Mouse (Mus musculus): Measurements from ENCODE around the gene Igf1r. TPM values are rescaled to one million over a fixed set of nuclear protein-coding genes. Genes with fewer than 3 reads are reported as not detected.
A peak's percentile ranks its signal among the peaks of the same experiment; 100 is the strongest.

The Igf1r gene
- polyA plus RNA-seq, 1 experiment from 2014 or later = 24.9 TPM

DNA sequence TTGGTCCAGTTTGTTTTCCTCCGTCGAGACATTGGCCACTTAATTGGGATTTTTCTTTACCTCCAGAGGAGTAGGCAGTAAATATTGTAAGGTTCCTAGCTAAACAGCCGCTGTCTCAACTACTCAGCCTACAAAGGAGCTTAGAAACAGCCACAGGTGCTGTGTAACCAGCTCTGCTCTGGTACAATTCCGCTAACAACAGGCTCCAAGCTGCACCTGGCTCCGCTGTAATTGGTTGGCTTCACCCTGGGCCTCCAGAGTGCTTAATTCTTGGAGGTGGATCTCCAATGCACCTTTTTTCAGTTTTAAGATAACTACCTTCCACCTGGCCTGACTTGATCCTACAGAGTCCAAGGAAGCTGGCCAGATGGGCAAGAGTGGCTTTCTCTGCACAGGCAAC is 271.4 kb downstream of the Igf1r start:
- 87% methylated on average over 5 of the region's 5 CpGs for WGBS
- peaks cover 76% of the 10 kb centered on the region for H3K36me3 ChIP-seq

DNA sequence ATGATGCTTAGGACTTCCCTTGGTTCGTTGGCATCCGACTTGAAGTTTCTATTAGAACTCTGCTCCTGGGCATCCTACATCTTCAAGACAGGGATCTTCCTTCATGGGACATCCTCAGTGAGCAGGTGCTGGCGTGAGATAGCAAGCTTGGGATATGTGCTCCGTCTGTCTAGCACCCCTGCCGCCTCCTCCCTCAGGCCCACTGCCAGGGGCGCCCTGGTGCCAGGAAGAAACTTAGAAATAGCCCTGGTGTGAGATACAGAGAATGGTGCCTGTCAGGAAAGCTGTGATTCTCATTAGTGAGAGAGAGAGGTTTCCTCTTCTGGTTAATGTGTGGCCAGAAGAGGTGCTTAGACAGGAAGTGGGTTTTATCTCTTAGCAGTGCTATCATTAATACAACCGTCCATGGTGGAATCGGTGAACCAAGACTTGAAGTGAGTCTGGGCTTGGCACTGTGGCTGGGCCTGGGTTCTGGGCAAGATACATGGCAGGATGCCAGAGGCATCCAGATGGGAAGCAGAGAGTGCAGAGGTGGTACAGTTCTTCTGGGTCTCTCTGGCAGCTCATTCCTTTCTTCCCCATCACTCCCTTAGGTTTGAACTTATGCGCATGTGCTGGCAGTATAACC is 272.9 kb downstream of the Igf1r start:
- Histone ChIP-seq H3K9me3 (no peaks in the 10 kb centered on the region), H3K27ac (no peak overlapping the region), H3K36me3 (peaks cover 72% of the 10 kb centered on the region), H3K27me3 (ENCODE audit: insufficient read depth, poor library complexity, severe bottlenecking) (no peaks in the 10 kb centered on the region), H3K4me3 (no peak overlapping the region), H3K4me1 (peaks cover 30% of the 10 kb centered on the region)
- 84% methylated on average over 9 of the region's 9 CpGs for WGBS
- DNase-seq (ENCODE audit: low spot score) = no peak

More for the DNA sequence above, 271.4 kb downstream of the Igf1r start:
- Histone ChIP-seq H3K27ac (no peak overlapping the region), H3K4me3 (no peak overlapping the region), H3K4me1 (peaks cover 25% of the 10 kb centered on the region), H3K9me3 (no peaks in the 10 kb centered on the region), H3K27me3 (ENCODE audit: insufficient read depth, poor library complexity, severe bottlenecking) (no peaks in the 10 kb centered on the region)
- DNase-seq (ENCODE audit: low spot score) = no peak

DNA sequence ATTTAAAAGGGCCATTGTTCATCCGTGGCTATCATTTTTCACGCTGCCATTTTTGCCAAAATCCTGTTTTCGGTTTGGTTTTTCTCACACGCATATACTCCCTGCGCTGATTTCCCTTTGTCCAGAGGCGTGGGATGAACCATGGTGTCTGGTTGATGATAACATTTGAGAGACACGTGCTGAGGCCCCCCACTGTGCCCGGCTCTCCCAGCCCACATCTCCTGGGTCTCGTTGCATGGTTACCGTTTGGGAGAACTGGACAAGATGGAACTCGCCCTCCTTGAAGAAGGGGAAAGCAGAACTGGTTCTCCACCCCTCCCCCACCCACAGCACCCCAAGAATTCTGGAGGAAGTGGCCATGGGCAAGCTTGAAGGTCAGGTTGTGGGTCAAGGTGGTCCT is 274.4 kb downstream of the Igf1r start:
- Histone ChIP-seq H3K27me3 (ENCODE audit: insufficient read depth, poor library complexity, severe bottlenecking) (no peaks in the 10 kb centered on the region), H3K4me3 (no peak overlapping the region), H3K27ac (no peak overlapping the region), H3K36me3 (peaks cover 74% of the 10 kb centered on the region), H3K9me3 (no peaks in the 10 kb centered on the region), H3K4me1 (peaks cover 35% of the 10 kb centered on the region)
- WGBS = 87% methylated on average over 11 of the region's 11 CpGs
- DNase-seq (ENCODE audit: low spot score) = no peak

- Histone ChIP-seq H3K27ac (no peak overlapping the region), H3K9me3 (no peaks in the 10 kb centered on the region), H3K4me3 (no peak overlapping the region), H3K36me3 (peaks cover 68% of the 10 kb centered on the region), H3K27me3 (ENCODE audit: insufficient read depth, poor library complexity, severe bottlenecking) (no peaks in the 10 kb centered on the region), H3K4me1 (peaks cover 33% of the 10 kb centered on the region)
- WGBS = 78% methylated on average over 4 of the region's 4 CpGs
- no peak for DNase-seq (ENCODE audit: low spot score)
Measured at GRCm38 (mm10) chr7:68227621-68228020, 275.0 kb downstream of the Igf1r start.

- Histone ChIP-seq H3K36me3 (peaks cover 62% of the 10 kb centered on the region), H3K27ac (no peak overlapping the region), H3K4me3 (no peak overlapping the region), H3K4me1 (peaks cover 27% of the 10 kb centered on the region), H3K9me3 (no peaks in the 10 kb centered on the region), H3K27me3 (ENCODE audit: insufficient read depth, poor library complexity, severe bottlenecking) (no peaks in the 10 kb centered on the region)
- WGBS = 37% methylated on average over 6 of the region's 6 CpGs
- DNase-seq (ENCODE audit: low spot score) = no peak
Measured at GRCm38 (mm10) chr7:68228491-68228890, 275.9 kb downstream of the Igf1r start.

DNA sequence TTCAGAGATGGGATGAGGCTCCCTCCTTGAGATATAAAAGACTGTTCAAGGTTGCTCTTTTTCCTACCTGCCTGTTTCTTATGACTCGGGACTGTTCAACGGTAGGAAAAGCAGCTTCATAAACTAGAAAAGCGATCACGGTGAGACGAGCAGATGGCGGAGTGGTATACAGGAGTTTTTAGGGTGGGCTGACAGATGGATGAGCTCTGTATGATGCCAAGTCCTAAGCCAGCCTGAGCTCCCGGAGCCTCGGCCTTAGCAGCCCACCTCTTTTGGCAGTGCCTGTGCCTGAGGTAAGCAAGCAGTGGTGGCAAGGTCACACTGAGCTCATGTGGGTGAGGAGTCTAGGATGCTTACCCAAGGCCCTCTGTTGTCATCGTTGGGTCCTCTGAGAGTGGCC is 278.2 kb downstream of the Igf1r start:
- Histone ChIP-seq H3K9me3 (no peaks in the 10 kb centered on the region), H3K4me1 (peaks cover 30% of the 10 kb centered on the region), H3K27me3 (ENCODE audit: insufficient read depth, poor library complexity, severe bottlenecking) (no peaks in the 10 kb centered on the region), H3K36me3 (peaks cover 41% of the 10 kb centered on the region), H3K4me3 (no peak overlapping the region), H3K27ac (no peak overlapping the region)
- WGBS = 92% methylated on average over 9 of the region's 9 CpGs
- no peak for DNase-seq (ENCODE audit: low spot score)

- no peaks in the 10 kb centered on the region for H3K27me3 ChIP-seq (ENCODE audit: insufficient read depth, poor library complexity, severe bottlenecking)
- peaks cover 24% of the 10 kb centered on the region for H3K36me3 ChIP-seq
- DNase-seq (ENCODE audit: low spot score) = no peak
- no peak overlapping the region for H3K27ac ChIP-seq
- H3K4me3 ChIP-seq = no peak overlapping the region
- 92% methylated on average over 5 of the region's 5 CpGs for WGBS
- H3K9me3 ChIP-seq = no peaks in the 10 kb centered on the region
- peaks cover 34% of the 10 kb centered on the region for H3K4me1 ChIP-seq
Measured at GRCm38 (mm10) chr7:68232521-68232920, 279.9 kb downstream of the Igf1r start.

DNA sequence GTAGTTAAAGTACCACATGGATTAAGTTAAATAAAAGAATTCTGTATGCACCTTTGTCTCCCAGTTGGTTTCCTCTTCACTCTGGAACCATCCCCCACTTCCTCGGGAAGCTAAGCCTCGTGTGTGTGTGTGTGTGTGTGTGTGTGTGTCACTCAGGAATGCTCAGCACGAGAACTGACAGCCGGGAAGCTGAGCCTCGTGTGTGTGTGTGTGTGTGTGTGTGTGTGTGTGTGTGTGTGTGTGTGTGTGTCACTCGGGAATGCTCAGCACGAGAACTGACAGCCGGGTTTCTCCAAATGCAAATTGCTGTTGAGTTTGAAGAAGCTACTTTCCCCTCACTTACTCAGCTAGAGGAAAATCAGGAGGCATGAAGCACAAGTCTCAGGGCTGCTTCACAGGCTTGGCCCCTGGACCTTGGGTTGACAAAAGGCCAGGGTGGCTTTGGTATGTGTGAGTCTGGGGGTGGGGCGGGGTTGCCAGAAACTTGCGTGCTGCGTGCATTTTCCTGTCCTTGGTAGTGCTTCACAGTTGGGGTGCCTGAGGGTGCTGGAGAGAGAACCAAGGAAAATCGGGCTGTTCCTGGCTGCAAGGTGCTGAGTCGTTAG is 281.1 kb downstream of the Igf1r start:
- Histone ChIP-seq H3K4me1 (peaks cover 26% of the 10 kb centered on the region), H3K9me3 (no peaks in the 10 kb centered on the region), H3K4me3 (0 out of 2 replicates have a peak overlapping the region, but pooled peaks have one; percentile 9), H3K27me3 (ENCODE audit: insufficient read depth, poor library complexity, severe bottlenecking) (no peaks in the 10 kb centered on the region; the same call in 1 of the 2 replicates), H3K36me3 (peaks cover 21% of the 10 kb centered on the region), H3K27ac (no peak overlapping the region)
- 22% methylated on average over 13 of the region's 13 CpGs for WGBS
- peak; percentile 89 for DNase-seq (ENCODE audit: low spot score)

DNA sequence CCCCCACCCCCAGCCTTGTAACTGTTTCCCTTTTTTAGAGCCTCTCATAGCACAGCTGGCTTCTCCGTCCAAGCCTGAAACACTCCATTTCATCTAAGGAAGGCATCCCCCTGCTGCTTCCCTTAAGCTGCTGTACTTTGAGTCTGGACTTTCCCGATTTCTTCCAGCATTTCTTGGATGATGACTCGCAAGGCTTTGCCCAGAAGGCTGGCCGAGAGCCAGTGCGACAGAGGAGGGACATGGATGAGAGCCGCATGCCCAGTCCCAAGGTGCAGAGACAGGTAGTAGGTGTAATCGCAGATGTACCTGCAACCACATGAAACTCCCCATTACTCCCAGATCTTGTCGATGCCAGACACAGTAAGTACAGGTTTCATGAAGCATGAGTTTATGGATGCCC is 284.2 kb downstream of the Igf1r start:
- Histone ChIP-seq H3K27ac (no peak overlapping the region), H3K36me3 (peaks cover under 1% of the 10 kb centered on the region; the same call in 1 of the 2 replicates), H3K4me1 (peaks cover 15% of the 10 kb centered on the region), H3K9me3 (no peaks in the 10 kb centered on the region), H3K27me3 (ENCODE audit: insufficient read depth, poor library complexity, severe bottlenecking) (peaks cover 10% of the 10 kb centered on the region), H3K4me3 (no peak overlapping the region)
- DNase-seq (ENCODE audit: low spot score) = no peak
- 91% methylated on average over 8 of the region's 8 CpGs for WGBS

DNA sequence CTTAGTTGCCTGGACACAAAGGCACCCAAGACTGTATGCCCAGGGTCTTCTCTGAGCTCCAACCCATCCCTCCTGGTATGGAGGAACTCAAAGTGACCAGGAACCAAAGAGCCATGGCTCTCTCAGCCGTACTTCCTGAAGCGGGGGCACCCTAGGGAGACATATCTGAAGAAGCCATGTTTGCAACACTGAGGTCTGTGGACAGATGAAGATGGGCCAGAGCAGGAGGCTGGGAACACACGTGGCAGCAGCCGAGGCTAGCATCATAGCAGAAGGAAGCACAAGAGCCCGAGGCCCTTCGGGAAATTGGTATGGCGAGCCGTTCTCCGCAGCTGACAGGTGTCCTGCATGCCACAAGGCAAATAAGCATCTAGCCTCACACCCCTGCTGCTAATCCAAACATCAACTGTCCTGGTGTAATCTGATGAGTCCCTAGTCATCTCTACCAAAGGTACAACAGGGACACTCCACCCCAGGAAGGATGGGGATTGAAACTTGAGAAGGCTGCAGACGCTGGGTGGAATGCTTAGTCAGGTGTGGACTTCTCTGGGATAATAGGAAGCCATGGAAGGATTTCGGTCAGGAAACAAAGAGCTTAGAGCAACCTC is 286.7 kb downstream of the Igf1r start:
- Histone ChIP-seq H3K9me3 (no peaks in the 10 kb centered on the region), H3K4me3 (no peak overlapping the region), H3K27ac (no peak overlapping the region), H3K36me3 (no peaks in the 10 kb centered on the region), H3K4me1 (0 out of 2 replicates have a peak, but pooled peaks cover 6% of the 10 kb centered on the region), H3K27me3 (ENCODE audit: insufficient read depth, poor library complexity, severe bottlenecking) (peaks cover 10% of the 10 kb centered on the region)
- WGBS = 39% methylated on average over 11 of the region's 11 CpGs
- no peak for DNase-seq (ENCODE audit: low spot score)

DNA sequence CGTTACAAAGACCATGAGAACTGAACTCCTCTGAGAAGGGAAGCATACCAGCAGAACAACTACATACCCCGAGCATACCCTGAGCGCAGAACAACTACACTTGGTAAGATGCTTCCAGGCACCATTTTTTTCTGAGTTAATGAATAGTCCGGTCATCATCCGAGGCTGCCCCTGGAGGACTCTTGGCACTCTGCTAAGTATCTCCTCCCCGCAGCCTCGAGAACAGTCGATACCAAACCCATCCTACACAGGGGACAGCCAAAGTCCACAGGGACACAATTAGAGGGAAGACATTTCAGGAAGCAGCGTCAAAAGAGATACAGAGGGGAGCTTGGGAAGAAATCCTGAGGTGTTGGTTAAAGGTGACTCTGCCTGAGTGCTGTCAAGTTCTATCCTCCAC is 288.6 kb downstream of the Igf1r start:
- Histone ChIP-seq H3K36me3 (no peaks in the 10 kb centered on the region), H3K9me3 (no peaks in the 10 kb centered on the region), H3K4me3 (no peak overlapping the region), H3K4me1 (0 out of 2 replicates have a peak, but pooled peaks cover 6% of the 10 kb centered on the region), H3K27ac (no peak overlapping the region), H3K27me3 (ENCODE audit: insufficient read depth, poor library complexity, severe bottlenecking) (peaks cover 10% of the 10 kb centered on the region)
- 86% methylated on average over 9 of the region's 9 CpGs for WGBS
- no peak for DNase-seq (ENCODE audit: low spot score)

DNA sequence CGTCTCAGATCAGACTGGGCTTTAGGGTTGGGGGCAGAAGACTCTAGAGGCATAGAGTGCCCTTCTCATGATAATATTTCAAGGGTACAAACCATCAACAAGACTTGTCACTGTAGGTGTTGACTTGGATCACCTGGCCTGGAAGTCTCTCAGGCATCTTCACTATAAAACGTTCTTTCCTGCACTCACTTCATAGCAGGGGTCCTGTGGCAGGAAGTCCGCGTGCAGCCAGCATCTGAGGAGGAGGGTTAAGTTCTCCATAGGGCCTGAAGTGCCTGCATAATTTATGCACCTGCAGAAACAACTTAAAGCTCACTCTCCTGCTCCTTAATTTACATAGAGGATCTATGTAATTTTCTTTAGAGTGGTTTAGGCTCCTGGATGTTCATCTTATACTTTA is 293.1 kb downstream of the Igf1r start:
- Histone ChIP-seq H3K9me3 (no peaks in the 10 kb centered on the region), H3K27me3 (ENCODE audit: insufficient read depth, poor library complexity, severe bottlenecking) (peaks cover 4% of the 10 kb centered on the region; the same call in 1 of the 2 replicates), H3K27ac (no peak overlapping the region), H3K36me3 (no peaks in the 10 kb centered on the region), H3K4me1 (no peaks in the 10 kb centered on the region), H3K4me3 (no peak overlapping the region)
- 40% methylated on average over 4 of the region's 4 CpGs for WGBS
- no peak for DNase-seq (ENCODE audit: low spot score)

GRCm38 (mm10) chr7:68246249-68246648 is 293.6 kb downstream of the Igf1r start:
- Histone ChIP-seq H3K4me1 (no peaks in the 10 kb centered on the region), H3K9me3 (no peaks in the 10 kb centered on the region), H3K27me3 (ENCODE audit: insufficient read depth, poor library complexity, severe bottlenecking) (no peaks in the 10 kb centered on the region), H3K36me3 (no peaks in the 10 kb centered on the region), H3K4me3 (no peak overlapping the region), H3K27ac (no peak overlapping the region)
- no peak for DNase-seq (ENCODE audit: low spot score)
- 79% methylated on average over 8 of the region's 8 CpGs for WGBS
